Mouse (Mus musculus): ENCODE data around the gene Camta1.

Gene Camta1

DNA sequence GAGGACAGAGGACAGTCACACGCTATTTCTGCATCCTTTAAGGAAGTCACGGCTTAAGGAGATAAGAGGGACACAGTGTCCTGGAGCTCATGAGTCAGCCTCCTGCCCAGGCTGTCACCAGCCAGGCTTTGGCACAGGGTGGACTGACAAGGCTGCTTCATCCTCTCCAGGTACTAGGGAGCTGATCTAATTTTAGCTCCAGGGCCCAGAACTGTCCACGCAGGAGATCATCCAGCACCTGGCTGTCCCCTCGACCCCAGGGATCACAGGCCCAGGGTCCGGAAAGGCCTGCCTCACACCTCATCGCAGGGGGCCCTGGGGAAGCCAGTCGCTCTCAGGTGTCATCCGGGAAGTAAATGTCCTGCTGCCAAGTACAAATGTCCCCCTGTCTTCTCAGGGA, 341.6 kb downstream of the Camta1 start:
- DNase-seq (ENCODE audit: low spot score in 2 of 2) = no peak

DNA sequence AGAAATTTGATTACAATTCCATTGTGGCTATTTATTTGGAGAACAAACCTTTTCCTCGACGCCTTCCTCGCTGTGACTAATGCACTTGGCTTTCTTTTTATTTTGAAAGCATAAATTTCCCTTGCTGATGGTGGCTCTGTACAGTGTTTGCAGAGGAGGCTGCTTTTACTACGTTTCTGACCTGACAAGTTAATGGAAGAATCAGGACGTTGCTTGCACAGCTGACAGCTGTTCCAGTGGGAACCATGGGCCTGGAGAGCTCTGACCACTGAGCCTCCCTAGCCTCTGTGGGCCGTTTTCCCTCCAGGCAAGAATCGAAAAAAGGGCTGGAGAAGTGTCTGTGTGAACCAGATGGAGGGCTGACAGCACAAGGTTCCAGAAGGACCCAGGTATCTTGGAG, 342.7 kb downstream of the Camta1 start:
- DNase-seq (ENCODE audit: low spot score in 2 of 2) = no peak

DNA sequence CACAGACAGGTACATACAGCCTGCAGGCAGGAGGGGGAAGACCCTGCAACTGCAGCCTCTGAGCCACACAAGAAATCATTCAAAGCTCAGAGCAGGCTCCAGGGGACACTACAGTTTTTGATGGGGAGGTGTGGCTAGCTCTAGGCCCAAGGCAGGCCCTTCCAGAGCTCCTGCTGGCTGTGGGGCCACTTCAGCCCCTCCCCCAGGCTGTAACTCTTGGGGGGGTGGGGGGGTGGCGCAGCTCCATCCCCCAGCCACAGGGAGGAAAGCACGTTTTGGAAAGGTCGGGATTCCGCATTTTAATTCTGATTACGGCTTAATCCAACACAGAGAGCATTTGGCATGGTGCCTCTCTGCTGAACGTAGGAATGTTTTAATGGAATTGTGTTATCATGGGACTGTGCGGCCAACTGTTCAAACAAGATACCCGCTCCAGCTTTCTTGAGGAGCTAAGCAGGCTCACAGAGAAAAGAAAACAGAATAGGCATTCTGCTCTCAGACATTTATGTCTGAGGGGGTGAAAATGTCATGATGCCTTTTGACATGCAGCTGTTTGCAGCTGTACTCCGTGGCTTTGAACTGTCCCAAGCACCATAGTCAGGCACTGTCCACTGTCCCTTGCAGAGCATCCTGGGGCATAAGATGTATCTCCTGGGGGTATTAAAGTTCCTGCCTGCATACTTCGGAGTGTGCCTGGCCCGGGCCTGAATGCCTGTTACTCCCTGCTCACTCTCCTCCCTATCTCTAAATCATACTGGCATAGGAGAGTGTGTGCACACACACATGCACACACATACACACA, 344.5 kb downstream of the Camta1 start:
- no peak for DNase-seq (ENCODE audit: low spot score in 2 of 2)

DNA sequence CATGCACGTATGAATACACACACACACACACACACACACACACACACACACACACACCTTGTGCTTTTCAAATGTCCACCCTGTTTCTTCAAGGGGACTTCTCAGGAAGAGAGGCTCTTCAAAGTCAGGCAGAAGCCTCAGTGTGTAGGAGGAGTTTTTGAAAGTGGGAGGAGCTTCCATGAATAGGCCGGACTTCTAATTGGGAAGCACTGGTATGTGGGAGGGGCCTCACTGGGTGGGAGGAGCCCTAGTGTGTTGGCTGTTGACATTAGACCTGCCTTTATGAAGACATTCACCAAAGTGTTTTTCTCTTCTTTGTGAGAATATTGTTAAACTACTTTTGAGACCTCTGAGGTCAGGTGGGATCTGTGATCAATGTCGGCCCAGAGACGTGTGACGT, 346.4 kb downstream of the Camta1 start:
- no peak for DNase-seq (ENCODE audit: low spot score in 2 of 2)

DNA sequence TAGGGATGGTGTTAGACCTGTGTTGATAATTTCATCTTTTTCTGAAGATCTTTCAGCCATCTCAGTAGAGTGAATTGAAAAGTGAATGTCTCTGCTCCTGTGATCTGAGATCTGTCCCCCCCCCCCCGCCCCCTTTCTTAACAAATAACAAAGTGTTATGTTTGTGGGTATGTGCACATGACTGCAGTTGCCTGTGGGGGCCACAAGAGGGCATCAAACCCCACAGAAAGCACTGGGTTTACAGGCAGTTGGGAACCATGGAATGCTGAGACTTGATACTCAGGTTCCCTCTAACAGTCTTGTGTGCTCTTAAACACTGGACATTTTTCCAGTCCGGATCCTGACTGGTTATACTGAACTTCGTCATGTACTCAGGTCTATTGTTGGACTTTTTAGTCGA, 350.6 kb downstream of the Camta1 start:
- no peak for DNase-seq (ENCODE audit: low spot score in 2 of 2)

DNA sequence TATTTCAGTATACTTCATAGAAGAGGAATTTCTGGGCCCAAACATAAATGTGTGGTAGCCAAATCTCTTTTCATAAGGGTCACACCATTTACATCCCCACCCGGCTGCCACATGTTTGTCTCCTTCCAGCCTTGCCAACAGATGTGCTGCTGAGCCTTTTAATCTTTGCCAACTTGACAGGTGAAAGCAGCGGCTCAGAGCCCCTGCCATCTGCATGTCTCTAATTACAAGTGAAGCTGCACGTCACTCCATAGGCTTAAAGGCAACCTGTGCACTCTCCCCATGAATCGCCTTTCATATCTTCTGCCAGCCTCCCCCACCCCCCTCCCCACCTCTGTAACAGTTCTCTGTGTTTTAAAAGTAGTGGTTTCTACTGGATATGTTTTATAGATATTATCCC, 351.3 kb downstream of the Camta1 start:
- no peak for DNase-seq (ENCODE audit: low spot score in 2 of 2)

DNA sequence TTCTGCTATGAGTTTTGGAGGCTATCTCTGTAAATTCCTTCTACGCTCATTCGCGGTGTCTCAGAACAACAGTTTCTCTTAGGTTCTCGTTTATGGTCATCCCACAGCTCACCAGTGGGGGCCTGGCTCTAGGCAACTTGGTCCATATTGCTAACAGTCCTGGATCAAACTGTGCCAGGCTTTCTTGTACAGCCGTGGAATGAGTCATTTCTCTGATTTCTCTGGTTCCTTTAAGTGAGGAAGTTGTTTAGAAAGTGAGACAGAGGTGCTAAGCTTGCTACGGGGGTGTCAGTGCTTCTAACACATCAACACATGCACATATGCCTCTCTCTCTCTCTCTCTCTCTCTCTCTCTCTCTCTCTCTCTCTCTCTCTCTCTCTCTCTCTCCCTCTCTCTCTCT, 355.0 kb downstream of the Camta1 start:
- no peak for DNase-seq (ENCODE audit: low spot score in 2 of 2)

DNA sequence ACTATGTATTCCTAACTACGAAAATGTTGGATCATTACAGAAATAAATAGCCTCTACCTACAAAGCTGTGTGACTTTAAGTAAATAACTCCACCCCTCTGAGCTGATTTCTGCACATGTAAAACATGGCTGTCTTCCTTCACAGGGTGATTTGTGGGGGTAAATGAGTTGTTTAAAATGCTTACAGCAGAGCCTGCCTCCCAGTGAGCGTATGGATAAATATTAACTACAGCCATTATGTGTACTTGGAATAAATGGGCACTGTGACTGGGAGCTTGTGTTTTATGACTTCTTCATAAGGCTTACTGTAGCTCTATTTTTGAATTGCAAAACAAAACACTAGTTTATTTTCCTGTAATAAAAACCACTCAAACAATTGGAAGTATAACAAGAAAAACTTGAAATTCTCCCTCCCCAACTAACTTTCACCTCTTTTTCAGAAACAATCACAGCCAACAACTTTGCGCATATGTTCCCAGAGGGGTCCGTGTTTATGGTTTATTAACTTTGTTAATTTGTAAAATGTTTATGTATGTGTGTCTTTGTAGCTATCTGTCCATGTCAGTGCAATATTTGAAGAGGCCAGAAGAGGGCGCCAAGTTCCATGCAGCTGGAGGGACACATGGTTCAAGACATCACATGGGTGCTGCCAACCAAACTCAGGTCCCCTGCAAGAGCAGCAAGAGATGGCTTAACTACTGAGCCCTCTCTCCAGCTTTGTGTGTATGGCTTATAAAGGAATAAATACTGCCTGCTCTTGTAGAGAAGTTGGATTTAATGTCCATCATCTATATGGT, 363.0 kb downstream of the Camta1 start:
- no peak for DNase-seq (ENCODE audit: low spot score in 2 of 2)

DNA sequence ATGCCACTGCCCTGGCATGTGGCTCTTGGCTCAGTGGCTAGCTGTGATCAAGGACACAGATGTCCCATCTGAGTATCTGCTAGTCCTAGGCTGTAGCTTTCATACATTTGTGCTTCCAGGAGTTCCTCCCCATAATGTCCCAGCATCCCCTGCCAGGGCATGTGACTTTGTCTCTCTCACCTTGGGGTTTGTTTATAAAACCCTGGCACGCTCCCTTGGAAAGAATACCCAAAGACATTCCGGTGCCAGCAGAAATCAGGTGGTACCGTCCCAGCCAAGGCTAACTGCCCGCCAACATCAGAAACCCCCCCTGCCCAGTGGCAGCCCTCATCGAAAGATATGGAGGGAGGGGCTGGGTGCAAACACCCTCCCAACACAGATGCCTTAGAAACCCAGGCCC, 365.1 kb downstream of the Camta1 start:
- no peak for DNase-seq (ENCODE audit: low spot score in 2 of 2)

DNA sequence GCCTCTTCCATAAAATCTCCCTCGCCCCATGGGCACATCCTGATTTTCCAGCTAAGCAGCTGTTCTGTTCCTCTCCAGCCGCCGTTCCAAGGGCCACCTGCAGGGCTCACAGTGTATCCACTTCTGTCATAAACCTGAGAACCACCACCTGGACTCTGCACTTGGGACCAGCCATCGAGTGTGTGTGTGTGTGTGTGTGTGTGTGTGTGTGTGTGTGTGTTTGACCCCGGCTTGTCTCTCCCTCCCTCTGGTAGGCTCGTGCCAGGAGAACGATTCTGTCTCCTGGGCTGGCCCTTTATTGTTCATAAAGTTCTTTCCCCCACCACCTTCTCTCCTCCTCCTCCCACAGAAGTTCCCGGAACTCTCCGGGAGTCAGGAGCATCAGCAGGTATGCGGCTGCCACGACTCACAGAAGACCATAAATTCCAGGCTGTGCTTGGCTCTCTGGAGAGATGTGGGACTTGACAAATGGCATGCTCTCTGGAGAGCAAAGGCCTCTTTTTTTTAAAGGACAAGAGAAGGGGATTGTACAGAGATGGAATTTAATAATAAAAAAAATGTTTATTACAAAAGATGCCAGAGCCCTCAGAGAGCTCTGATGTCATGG, 366.3 kb downstream of the Camta1 start:
- no peak for DNase-seq (ENCODE audit: low spot score in 2 of 2)

DNA sequence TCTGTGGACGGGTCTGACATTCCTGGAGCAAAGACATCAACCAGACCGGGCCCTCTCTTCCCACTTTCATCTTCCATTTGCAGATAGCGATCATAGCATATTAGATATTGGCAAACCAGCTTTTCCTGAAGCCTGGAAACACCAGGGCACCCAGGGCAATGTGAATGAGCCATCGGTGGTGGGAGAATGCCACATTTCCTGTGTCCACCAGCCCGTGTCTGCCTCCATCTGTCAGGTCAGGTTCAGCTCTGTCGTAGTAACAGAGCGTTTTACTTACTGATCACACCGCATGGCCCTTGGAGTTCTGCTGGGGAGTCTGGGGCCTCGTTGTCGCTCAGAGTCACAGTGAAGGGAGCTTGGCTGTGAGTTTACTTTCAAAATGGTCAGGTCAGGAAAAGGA, 368.9 kb downstream of the Camta1 start:
- DNase-seq (ENCODE audit: low spot score in 2 of 2) = no peak

DNA sequence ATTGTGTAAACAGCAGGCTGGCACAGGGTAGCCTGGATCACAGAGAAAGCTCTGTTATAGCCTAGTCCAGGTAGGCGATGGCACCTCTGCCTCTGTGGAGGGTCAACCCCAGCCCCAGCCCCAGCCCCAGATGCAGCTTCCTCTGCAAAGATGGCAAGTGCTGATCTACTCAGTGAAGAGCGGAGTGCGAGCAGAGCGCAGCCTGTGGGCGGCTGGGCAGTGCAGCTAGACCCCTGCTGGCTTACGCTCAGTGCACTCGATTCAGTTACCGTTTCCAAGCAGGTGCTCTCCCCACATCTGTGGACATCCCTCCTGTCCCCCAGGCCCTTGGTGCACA, 377.7 kb downstream of the Camta1 start:
- no peak for DNase-seq (ENCODE audit: low spot score in 2 of 2)

DNA sequence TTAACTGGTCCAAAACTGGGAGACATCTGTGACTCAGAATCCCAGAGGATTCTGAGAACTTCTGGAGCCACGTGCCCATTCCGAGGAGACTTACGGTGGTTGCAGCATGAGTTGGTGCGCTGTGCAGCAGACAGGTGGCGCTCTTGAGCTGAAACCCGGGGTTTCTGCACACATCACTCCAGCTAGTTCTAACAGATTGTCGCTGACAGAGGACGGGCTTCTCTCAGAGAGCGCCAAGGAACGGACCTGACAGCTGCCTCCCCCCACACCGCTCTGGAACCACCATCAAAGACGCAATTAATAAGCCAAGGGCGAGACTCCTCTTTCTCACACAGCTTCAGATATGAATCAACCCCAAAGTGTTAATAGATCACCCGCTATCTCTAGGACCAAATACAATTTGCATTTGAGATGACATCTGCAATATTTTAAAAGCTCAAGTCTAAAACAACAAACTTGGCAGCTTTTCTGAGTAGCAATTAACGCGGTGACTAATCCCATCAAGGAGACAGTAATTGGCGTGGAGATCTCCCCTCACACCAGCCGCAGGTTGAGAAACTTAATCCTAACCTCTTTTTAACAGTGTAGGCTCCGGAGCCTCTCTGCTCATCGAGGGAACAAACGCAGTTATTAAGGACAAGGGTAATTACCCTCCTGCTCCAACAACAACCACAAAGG, 378.2 kb downstream of the Camta1 start:
- DNase-seq (ENCODE audit: low spot score in 2 of 2) = peak; percentile 35 to 67

DNA sequence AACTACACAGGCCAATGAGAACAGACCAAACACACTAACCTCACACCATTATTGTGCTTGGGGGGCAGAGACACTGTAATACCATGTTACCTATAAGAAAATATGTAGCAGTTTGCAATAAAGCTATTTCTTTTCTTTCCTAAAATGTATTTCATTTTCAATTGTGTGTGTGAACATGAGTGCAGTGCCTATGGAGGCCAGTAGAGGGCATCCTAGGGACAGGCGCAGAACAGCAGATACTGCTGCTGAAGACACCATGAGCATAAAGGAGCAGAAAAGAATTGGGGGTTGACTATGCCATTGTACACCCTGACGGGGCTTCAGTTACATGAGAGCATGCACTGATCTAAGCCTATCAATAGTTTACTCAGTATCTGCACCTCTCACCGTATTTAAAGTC, 380.7 kb downstream of the Camta1 start:
- no peak for DNase-seq (ENCODE audit: low spot score in 2 of 2)

DNA sequence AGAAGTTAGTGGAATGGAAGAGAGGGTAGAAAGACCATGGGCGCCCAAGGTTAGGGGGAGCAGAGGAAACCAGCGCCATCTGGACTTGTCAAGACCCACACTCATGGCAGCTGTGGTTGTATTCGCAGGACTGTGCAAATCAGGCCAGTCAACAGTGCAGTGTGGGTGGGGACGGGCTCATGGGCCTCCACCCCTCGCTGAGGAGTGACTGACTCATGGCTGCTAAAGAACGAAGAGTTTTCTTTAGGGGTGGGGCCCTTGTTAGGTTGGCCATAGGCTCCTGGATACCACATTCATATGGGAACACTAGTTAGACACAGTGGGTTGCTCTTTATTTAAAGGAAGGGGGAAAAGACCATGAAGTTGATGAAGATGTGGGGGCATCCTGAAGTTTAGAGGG, 383.7 kb downstream of the Camta1 start:
- DNase-seq (ENCODE audit: low spot score in 2 of 2) = no peak

DNA sequence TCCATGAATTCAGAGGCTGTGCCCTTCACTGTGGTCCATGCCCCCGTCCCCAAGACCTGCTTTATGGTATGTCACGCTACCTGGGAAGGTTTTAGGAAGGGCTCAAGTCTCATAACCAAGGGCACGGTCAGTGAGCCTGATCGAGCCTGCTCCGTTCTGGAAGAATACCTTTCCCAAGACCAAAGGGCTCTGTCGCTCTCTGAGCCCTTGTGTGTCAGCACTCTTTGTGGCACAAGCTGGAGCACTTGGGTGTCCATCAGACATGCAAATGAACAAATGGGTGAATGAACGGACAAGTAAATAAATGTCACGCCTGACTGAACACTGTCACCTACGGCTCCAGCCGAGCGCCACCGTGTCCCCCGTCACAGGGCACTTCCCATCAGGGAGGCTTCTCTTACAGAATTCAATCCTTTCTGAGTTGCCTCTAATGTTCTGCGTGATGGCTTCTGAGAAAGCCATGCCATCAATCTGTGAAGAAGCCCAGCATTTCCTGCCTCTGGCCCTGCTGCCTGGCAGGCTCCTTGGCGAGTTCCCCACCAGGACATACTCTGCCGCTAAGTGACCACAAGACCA, 386.7 kb downstream of the Camta1 start:
- DNase-seq (ENCODE audit: low spot score in 2 of 2) = no peak

DNA sequence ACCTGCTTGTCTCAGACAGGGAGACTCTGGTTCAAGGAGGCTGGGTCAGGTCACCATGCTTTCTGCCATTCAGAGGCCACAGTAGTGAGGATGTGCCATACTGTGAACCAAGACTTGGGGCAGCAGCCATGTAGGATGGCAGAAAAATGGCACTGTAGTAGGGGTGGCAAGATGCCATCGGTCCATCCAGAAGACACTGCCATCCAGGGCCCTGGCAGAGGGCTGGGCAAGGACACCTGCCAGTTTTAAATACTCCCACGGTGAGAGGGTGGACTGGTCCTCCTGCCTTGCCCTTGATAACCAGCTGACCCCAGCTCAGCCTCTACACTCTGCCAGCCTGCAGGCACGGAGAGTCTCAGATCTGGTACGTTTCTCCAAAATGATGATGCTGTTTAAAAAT, 389.8 kb downstream of the Camta1 start:
- no peak for DNase-seq (ENCODE audit: low spot score in 2 of 2)

DNA sequence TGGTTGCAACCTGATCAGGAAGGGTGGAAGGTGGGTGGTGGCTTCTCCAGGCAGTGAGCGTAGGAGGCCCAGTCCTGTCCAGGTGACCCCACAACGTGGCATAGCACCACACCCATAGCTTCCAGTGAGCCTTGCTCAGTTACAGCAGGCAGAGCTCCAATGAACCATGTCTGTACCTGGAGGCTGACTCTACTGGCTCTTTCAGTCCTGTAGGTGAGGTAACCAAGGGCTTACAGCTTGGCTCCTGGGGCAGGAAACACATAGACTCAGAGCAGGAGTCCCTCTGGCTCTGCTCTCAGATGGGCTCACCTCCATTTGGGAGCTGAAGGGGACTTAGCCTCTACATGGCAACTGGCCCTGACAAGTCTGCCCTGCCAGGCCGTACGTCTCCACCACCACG, 393.3 kb downstream of the Camta1 start:
- no peak for DNase-seq (ENCODE audit: low spot score in 2 of 2)

DNA sequence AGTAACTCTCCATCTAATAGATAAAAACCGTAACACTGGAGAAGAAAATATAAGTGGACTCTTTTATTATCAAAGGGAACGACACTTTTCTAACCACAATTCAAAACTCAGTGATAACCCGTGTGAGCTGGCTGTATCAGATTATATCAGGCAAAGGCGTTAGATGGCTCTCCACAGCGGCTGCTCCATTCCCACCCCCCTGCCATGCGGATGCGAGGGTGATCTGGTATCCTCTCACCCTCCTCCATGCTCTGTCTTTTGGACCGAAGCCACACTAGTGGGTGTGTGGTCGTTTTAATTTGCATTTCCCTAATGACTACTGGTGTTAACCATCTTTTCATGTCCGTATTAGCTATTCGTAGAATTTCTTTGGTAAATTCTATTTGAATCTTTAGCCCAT, 403.0 kb downstream of the Camta1 start:
- DNase-seq (ENCODE audit: low spot score in 2 of 2) = no peak

DNA sequence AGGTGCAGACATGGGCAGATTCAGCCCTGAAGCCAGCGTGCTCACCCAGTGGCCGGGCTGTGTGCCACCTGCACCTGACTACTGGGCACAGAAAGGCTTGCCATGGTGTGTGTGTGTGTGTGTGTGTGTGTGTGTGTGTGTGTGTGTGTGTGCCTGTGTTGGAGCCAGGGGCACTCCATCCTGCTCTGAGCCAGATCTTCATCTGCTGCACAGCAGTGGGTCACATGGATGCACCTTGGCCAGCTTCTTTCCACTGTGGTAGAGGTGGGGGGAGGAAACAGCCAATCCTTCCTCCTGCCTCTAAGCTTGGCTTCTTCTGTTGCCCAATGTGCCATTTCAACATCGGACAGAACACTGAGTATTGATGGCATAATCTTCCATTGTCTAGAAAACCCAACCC, 407.1 kb downstream of the Camta1 start:
- DNase-seq (ENCODE audit: low spot score in 2 of 2) = no peak

DNA sequence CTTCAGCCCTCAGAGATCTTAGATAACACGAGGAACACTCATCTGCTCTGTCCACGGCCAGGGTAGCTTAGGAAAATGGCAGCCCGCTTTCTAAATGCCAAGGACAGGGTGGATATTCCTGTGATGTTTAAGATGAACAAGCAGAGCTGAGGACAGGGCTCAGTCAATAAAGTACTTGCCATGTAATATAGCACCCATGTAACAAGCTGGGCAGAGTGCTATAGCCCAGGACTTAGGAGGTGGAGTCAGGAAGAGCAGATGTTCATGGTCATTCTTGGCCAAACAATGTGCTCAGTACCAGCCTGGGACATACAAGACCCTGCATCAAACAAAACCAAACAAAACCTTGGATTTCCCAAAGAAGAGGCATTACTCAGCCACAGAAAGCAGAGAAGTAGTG, 407.6 kb downstream of the Camta1 start:
- no peak for DNase-seq (ENCODE audit: low spot score in 2 of 2)

DNA sequence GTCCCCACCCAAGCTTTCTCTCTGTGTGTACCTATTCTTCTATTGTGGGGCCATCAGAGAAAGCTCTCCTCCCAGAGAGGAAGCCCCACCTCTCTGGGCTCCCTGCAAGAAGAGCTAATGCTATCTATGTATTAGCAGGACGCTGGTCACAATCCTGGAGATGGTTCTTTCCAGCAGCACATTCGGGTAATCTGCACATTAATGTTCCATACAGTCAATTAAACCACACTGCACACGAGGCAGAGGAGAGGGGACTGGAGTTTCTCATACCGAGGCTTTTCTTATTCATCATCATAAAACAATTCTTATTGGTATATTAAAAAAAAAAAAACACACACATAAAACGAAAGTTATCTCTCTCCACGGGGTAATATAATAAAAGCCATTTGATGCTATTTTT, 409.8 kb downstream of the Camta1 start:
- no peak for DNase-seq (ENCODE audit: low spot score in 2 of 2)

All from frontal cortex, postnatal 14 days (tissue).